Mouse (Mus musculus) spleen, embryonic (tissue): Measurements from ENCODE around the gene Tpi1.

Experiments used
- CTCF ChIA-PET: fragments of 350-600 bp; sonication (Branson Sonifier 250); formaldehyde crosslinking; loops from one replicate; lab custom pipeline; 2022; lab: Charles Lee

Gene Tpi1

DNA sequence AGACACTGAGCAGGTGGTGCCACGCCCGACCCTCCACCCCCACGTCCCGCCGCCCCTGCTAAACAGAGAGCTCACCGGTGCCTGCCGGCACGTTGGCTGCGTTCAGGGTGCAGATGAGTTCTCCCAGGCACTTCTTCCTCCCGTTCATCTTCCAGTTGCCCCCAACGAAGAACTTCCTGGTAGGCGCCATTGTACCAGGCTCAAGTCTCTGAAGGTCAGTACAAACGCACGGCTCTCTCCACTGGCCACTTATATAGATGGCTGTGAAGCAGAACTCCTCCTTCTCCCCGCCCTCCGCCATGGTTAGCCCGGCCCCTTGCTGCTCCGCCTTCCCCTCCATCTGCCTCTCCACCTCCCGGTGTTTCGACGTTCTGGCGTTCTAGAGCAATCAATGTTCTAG, at the start of gene Tpi1:
Gene Tpi1 (minus strand): TSS at position 364 of the 400 bp plus-strand sequence.
- CTCF ChIA-PET = interaction anchor here (0.6 kb wide), 1 partner anchor 32 kb away, joined by 3 read pairs; no protein-coding TSS in a partner anchor

DNA sequence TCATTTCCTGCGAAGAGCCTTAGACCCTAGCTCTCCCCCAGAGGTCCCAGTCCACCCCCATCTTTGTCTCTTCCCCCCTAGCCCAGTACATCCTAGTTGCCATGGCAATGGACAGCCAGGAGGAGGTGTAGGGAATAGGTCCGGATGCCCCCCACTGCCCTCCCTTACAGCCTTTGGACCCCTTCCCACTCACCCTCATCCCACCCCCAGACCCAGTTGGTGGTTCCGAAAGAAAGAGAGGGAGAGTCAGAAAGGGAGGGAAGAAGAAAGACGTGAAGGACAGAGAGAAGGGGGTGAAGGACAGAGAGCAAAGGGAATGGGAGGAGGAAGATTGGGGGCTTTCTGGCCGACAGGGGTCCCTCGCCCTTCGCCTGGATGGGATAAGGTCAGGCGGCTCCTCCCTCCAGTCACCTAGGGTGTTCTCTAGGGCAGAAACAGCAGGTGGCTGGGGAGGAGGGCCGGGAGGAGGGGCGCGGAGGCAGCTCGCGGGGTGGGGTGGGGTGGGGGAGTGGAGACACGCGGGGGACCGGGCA, 49.1 kb upstream of the Tpi1 start:
- CTCF ChIA-PET = no interaction called here

DNA sequence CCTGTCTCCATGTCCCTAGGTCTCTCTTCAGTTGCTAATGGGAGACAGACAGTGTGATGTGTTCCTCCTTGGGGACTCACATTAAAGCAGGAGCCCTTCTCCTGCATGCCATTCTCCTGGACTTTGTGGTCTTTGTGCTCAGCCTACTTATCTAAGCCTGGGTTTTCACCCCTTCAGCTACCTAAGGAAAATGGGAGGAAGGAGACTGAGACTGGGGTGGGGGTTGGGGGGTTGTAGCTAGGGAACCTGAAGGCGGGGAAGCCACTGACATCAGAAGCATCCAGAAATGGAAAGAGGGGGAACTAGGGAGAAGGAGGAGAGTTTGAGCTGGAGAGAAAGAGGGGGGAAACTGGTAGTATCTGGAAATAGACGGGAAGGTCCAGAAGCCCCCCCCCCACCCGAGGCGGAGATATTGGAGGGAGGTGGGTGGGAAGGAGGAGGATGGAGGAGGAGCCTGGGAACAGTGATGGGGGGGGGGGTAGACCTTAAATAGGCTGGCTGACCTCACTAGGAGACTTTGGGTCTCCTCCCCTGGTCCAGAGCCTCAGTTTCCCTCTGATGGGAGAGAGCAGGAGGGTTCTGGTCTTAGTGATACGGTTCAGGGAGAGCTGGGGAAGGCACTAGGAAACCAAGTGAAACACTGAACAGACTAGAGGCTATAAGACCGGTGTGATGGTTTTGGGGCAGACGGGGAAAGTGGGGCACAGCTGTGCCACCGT, 48.5 kb upstream of the Tpi1 start:
- CTCF ChIA-PET = interaction anchor here (0.7 kb wide), 1 partner anchor 211 kb away, joined by 4 read pairs; no protein-coding TSS in a partner anchor

DNA sequence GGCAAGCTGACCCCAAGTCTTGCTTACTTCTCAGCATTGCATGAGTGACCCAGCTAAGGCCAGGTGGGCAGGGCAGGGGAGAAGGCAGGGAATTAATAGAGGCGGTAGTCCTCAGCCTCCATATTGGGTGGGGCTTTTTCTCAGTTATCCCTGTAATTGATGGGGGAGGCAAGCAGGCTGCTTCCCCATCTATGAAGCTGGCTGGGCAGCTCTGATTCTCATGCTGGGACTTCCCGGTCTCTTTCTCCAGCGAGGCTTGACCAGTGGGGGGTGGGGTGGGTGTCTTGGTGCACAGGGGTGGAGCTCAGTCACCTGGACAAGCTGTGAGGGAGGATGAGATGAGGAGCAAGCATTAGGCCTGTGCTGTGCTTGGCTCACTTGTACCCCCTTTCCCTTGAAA, 47.7 kb upstream of the Tpi1 start:
- CTCF ChIA-PET = interaction anchor here (0.7 kb wide), 1 partner anchor 212 kb away, joined by 4 read pairs; no protein-coding TSS in a partner anchor

DNA sequence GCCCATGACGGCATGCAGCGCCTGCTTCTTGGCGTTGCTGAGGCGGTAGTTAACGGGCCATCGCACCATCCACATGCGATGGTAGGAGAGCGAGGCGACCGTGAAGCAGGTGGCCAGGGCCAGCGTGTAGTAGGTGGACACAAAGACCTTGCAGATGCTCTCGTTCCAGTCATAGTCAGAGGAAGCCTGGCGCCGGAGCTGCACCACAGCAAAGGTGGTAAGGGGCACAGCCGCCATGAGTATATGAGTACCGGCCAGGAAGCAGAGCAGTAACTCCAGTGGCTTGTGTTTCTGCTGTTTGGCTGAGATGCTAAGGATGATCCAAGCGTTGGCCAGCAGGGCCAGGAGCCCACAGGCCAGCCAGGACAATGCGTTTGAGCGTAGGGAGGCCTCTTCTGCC, 47.2 kb upstream of the Tpi1 start:
- CTCF ChIA-PET = no interaction called here

DNA sequence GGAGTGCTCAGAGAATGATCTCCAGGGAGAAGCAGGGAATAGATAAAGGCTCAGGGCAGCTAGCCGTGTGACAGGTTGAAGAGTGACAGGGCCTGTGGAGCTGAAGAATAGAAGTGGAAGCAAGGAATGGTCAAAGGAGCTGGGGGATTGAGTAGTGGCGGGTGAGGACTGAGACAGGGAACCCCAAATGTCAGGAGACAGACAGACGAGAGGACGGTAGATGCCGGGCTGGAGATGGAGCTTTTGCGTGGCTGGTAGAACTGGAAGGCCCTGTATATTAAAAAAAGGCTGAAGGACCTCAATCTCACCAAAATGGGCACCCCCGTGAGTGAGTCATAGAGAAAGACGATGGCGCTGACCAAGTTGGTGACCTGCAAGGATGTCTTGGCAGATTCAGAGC, 46.4 kb upstream of the Tpi1 start:
- CTCF ChIA-PET = no interaction called here

DNA sequence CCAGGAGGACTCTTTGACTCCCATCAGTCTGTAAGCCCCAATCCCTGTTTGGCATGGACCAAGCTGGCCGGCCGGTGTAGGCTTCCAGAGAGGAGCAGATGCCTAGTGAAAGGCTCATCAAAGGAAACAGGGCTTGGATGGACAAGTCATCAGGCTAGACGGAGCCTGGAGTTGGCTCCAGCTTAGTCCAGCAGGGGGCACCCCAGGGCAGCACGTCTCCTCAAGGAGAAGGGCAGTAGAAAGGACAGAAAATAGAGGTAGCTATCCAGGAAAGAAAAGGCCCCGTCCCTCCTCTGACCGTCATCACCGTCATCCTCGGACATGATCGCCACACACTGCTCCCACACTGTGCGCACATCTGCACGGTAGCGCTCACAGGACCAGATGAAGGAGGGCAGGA, 45.6 kb upstream of the Tpi1 start:
- CTCF ChIA-PET = interaction anchor here (0.7 kb wide), 1 partner anchor 14 kb away, joined by 3 read pairs; no protein-coding TSS in a partner anchor

DNA sequence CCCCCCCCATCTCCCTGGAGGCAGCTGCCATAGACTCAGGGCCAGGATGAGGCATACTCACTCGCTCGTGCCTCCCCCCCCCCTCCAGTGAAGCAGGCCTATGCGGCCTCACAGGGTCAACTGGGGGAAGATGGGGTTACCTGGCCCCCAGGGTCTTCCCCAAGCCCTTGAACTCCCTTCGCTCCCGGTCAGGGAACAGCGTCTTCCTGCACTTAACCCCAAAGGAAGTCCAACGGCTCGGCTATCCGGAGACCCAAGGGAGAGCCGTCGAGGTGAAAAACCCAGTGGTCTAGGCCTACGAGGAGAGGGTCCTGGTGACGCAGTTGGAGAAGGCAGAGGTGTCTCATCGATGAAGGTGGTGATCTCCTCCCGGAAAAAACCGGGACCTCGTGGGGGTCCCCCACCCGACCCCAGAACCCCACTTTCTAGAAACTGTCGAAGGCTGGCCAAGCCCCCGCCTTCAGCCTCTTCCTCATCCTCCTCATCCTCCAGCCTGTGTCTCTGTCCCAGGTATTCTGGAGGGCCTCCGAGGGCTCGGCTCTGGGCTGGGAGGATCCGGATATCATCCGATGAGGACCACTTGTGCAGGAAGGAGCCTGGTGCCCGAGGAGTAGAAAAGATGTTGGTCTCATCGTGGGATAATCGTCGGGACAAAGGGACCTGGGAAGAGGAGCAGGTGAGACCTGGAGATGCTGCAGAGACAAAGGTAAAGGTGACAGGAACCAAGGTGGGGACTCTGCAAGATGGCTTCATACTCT, 44.6 kb upstream of the Tpi1 start:
- CTCF ChIA-PET = interaction anchor here (0.5 kb wide), 1 partner anchor 29 kb away, joined by 3 read pairs; no protein-coding TSS in a partner anchor

DNA sequence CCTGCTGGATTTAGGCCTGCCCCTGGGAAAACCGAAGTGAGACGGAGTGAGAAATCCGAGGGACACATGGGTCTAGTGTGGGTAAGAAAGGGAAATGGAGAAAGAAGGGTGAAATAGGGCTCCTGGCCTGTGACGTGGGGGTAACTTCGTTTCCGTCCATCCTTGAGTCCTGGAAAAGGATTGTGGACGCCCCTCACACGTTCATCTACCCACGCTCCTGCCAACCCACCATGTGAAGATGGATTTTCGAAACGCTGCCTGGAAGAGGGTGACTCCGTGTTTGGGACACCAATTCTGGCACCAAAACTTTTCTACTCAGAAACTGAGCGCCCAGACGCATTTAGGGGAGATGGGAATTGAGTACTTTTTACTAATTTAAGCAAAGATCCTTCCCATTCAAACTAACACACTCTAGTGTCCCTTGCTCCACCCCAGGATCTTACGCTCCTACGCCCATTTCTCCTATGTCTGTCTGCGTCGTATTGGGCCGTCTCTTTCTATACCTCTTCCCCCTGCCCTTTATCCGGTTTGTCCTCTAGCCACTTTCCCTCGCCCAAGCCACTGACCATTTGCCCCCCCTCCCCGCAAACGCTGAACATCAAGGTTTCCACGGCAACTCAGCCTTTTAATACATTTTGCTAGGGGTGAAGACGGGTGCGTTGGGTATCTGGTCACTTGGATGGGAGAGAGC, 43.9 kb upstream of the Tpi1 start:
- CTCF ChIA-PET = interaction anchor here (0.5 kb wide), 1 partner anchor 30 kb away, joined by 3 read pairs; no protein-coding TSS in a partner anchor

DNA sequence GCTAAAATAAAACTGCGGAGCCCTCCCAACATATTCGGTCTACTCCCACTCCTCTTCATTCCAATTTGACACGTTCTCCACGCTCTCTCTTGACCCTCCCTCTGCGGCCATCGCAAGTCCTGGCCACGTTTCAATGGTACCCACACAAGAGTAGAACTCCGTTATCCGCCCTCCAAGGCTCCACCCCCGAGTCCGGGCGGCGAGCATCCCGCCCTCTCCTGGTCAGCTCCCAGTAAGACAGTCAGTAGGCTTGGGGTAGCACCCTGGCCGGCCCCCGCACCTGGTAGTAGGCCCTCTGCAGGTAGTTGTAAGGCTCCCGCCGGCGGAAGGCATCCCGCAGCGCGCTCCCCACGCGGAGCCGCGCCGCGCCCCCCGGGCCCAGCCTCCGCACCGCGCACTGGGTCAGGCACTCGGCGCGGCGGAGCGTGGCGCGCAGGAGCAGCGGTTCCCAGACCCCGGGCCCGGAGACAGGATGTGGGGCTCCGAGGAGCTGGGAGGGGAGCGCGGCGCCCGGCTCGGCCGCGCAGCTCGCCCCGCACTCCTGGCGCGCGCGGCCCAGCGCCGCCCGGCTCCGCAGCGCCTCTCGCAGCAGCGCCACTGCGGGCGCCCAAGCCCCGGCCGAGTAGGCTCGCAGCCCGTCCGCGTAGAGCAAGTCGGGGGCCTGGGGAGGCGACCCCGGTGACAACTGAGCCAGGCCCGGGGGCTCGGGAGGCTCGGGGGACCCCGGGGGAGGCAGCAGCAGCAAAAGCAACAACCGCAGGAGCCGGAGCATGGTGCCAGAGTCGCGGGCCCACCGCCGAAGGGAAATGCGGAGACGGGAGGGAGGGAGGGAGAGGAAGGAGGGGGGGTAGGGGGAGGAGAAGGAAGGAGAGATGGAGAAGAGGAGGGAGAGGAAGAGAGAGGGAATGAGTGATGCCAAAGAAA, 43.1 kb upstream of the Tpi1 start, which contains the start of gene P3h3:
Gene P3h3 (minus strand): TSS at position 837 of the 924 bp plus-strand sequence.
- CTCF ChIA-PET = interaction anchor here (0.6 kb wide), 1 partner anchor 88 kb away, joined by 3 read pairs; no protein-coding TSS in a partner anchor

DNA sequence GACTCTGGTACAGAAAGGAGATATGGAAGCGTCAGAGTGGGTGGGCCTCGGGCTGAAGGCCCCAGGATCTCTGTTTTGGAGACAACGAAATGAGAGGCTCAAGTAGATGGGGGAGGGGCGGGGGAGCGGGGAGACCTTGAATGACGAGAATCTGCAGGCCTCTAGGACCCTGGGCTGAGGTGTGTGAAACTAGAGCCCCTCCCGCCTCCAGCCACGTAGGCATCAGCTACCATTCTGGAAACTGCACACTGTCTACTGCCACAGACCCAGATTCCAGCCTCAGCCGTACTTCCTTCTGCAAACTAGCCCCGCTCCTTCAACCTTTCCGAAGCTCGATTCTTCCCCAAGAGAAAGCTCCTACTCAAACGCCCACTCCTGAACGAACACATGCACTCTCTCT, 42.2 kb upstream of the Tpi1 start:
- CTCF ChIA-PET = no interaction called here

DNA sequence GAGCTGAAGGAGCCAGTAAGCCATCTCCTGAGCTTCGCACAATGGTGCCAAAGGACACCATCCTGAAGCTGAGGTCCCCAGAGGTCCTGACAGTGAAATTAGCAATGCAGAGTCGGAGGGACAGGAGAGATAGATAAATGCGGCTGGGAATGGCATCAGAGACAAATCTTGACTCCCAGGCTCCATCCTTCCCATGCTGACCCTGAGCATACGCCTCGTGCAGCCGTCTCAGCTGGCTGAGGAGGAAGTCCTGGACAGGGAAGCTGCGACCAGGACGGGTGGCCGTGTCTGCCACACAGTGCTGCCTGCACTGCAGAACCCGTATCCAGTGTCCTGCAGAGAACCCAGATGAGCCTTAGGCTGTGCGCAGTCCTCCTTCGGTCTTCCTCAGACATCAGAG, 40.6 kb upstream of the Tpi1 start:
- CTCF ChIA-PET = no interaction called here

DNA sequence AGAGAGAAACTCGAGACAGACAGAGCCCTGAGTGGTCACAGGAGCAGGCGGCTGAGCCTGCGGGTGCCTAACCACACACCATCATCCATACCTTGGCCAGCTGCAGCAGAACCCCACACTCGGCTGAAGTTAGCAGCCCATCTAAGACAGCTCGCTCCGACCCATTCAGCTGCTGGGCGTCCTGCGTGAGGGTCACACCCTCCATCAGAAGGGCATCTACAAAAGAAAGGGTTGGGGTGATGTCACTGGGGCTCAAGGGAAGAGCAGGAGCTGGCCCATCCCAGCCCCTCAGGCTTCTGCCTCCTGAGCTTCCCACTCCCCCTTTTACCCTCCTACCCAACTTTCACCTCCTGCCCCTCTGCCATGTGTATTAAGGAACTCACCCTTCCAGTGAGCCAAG, 36.4 kb upstream of the Tpi1 start:
- CTCF ChIA-PET = interaction anchor here (0.7 kb wide), 2 partner anchors 16 to 146 kb away, joined by 3 to 11 read pairs; no protein-coding TSS in a partner anchor

DNA sequence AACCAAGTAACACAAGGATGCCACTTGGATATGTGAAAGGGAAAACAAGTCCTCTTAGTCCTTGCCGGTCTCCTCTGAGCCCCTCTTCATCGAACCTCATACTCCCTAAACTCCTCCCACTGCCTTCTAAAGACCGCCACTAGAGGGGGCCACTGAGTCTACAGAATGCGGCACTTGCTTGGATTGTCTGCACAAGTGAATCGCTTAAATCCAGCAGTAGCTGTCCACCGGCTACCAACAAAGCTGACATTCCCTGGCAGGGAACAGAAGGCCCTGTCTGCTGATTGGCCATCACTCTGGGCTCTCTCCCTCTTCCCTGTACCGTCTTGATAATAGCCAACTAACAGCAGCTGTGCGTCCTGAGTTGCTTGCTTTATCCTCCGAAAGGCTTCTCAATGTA, 33.2 kb upstream of the Tpi1 start:
- CTCF ChIA-PET = no interaction called here

DNA sequence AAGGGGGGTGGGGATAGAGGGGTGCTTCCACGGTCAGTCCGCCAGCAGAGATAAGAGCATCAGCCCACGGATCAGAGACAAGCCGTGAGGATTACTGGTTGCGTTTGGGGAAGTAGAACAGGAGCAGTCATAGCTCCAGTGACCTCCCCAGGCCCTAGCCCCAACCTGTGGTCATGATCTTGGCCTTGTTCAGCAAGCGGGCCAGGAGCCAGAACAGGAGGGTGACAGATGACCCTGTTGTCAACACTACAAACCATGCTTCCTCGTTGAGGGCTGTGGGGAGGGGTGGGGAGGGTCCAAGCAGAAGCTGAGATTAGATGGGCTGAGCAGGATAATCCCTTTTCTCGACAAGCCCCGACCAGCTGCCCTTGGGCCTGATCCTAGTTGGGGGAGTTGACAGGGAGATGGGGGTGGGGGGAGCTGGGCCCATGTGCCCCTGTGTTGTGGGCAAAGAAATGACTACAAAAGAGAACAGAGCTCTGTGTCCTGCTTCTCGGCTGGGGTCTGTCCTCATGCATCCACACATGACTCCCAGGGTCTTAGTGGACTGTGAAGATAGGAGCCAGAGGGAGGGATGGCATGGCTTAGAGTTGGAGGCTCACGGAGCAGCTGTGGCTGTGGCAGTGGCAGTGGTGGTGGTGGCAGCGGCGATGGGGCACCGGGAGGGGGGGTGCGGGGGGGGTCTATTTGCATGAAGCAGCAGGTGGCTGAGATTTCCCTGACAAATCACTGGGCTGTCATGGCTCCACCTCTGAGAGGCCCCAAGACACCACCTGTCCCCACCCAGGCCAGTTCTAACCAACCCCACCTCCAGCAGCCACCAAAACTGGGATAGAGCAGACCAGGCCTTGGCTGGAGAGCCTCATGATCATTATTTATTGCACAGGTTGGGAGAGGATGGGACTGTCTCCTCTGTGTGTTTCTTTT, 26.4 kb upstream of the Tpi1 start, which contains the start of gene Gnb3:
Gene Gnb3 (minus strand): TSS at position 35 of the 927 bp plus-strand sequence.
- CTCF ChIA-PET = interaction anchor here (0.5 kb wide), 1 partner anchor 10 kb away, joined by 3 read pairs; no protein-coding TSS in a partner anchor

DNA sequence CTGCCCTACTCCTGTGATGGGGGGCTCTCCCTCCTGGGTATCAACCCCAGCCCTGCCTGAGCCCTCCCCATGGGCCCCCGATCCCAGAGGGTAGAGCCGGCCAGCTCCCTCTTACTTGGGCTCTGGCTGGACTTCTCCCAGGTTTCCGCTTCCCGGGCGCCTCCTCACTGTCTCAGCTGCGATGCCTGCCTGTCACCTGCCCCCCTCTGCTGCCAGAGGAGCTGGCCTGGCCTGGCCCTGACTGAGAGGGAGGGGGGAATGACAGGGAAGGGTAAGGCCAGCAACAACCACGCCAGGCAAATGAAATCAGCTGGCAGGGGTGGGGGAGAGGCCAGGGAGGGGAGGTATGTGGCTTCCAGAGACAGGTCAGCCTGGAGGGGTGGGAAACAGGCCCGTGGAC, 25.7 kb upstream of the Tpi1 start:
- CTCF ChIA-PET = interaction anchor here (0.5 kb wide), 1 partner anchor 9 kb away, joined by 3 read pairs; no protein-coding TSS in a partner anchor

DNA sequence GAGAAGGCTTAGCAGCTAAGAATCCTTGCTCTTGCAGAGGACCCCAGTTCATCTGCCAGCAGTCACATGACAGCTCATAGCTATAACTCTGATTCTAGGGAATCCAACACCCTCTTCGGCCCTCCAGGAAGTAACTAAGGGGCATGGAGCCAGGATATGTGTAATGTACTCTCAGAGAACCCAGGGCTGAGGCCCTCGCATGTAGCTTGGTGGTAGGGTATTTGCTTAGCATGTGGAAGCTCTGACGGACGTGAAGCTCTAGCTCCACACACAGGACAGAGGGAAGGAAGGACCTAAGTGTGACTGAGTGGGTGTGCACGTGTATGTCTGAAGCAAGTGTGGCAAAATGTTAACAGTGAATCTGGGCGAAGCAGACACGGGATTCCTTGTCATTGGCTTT, 22.3 kb upstream of the Tpi1 start:
- CTCF ChIA-PET = no interaction called here

DNA sequence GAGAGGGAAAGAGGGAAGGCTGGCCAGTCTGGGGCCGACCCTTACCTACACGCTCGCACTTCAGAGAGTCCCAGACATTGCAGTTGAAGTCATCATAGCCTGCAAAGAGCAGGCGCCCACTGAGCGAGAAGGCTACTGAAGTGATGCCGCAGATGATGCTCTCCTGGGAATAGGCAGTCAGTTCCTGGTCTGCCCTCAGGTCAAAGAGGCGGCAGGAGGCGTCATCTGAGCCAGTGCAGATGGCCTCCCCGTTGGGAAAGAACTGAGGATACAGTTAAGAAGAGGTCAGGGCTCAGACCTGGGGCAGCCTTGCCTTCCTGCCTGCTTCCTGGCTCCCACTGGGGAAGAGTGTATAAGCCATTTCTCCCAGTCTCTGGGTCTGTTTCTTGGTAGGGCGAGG, 21.4 kb upstream of the Tpi1 start:
- CTCF ChIA-PET = no interaction called here

DNA sequence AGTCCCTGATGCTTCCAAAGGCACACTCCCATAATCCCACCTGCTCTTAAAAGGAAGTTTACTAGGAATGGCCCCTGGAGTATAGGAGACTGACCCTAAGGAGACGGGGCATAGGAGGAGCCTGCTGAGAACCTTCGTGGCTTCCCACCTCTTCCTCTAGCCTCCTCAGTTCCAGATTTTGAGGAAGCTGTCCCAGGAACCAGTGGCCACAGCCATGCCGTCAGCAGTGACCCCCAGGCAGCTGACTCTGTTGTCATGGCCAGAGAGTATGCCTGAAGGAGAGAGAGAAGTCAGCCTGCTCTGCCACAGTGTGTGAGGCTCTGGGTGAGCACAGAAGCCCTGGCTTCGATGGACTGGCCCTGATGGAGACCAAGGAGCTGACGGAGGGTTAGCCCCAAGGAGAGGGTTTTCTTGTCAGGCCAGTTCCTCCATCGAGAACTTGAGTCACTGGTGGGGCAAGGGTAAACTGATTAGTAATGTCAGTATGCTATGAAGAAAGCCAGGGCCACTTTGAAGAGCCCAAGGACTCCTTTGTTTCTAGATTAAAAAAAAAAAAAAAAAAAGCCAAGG, 20.5 kb upstream of the Tpi1 start:
- CTCF ChIA-PET = interaction anchor here (0.5 kb wide), 1 partner anchor 16 kb away, joined by 3 read pairs; no protein-coding TSS in a partner anchor
